Mouse (Mus musculus) megakaryocyte progenitor cell, adult 5-6 weeks (primary cell): Measurements from ENCODE around the gene Phactr3. TPM values are rescaled to one million over a fixed set of nuclear protein-coding genes. Genes with fewer than 3 reads are reported as not detected.

Experiments
- ATAC-seq: replicated peaks from 2 replicates; pipeline ENCODE4 v1.8.0; 2016; ENCODE audit warnings: mild to moderate bottlenecking, moderate TSS enrichment, inconsistent platforms; ENCODE audit not compliant: poor library complexity
- total RNA-seq, 2 experiments: library from RNA; stranded (forward) in 1 of 2; stranded (reverse) in 1 of 2; fragments of 157-497, 149-512 nt in 1 of 2; fragments of 200-1000 nt in 1 of 2; gene quantifications; 2 replicates each; pipeline versions ENCODE4 v1.2.3 to v1.2.4; 2015 to 2017

The Phactr3 gene
- total RNA-seq (2015) (0.05 TPM in 1 of 2 replicates, not detected in the other), total RNA-seq (2017) (not detected in 2 replicates)

- ATAC-seq = no peak
Measured at GRCm38 (mm10) chr2:178118801-178119560, at the start of gene Phactr3. Gene Phactr3 (plus strand): TSS chr2:178118975.

GRCm38 (mm10) chr2:178078166-178078717, 40.5 kb upstream of the Phactr3 start, which contains the start of gene Zfp931:
Gene Zfp931 (minus strand): TSS chr2:178078476.
- ATAC-seq = peak; percentile 55; the same call in 1 of the 2 replicates

GRCm38 (mm10) chr2:178089586-178089985, 29.2 kb upstream of the Phactr3 start:
- no peak for ATAC-seq

- ATAC-seq = peak; percentile 94
Measured at GRCm38 (mm10) chr2:178098021-178098420, 20.8 kb upstream of the Phactr3 start.

GRCm38 (mm10) chr2:178101957-178102356, 16.8 kb upstream of the Phactr3 start:
- peak; percentile 79 for ATAC-seq

GRCm38 (mm10) chr2:178117946-178118345, 829 bp upstream of the Phactr3 start:
- ATAC-seq = peak; percentile 64

- ATAC-seq = no peak
Measured at GRCm38 (mm10) chr2:178119561-178120355, 983 bp downstream of the Phactr3 start.

- no peak for ATAC-seq
Measured at GRCm38 (mm10) chr2:178120356-178120645, 1.5 kb downstream of the Phactr3 start.

- ATAC-seq = no peak
Measured at GRCm38 (mm10) chr2:178120651-178121374, 2.0 kb downstream of the Phactr3 start.

- ATAC-seq = no peak
Measured at GRCm38 (mm10) chr2:178121375-178121688, 2.6 kb downstream of the Phactr3 start.

GRCm38 (mm10) chr2:178121946-178122665, 3.3 kb downstream of the Phactr3 start:
- ATAC-seq = no peak

GRCm38 (mm10) chr2:178123466-178123865, 4.7 kb downstream of the Phactr3 start:
- no peak for ATAC-seq

GRCm38 (mm10) chr2:178125427-178125826, 6.7 kb downstream of the Phactr3 start:
- no peak for ATAC-seq

GRCm38 (mm10) chr2:178126041-178126820, 7.5 kb downstream of the Phactr3 start:
- ATAC-seq = no peak

GRCm38 (mm10) chr2:178128594-178128993, 9.8 kb downstream of the Phactr3 start:
- ATAC-seq = no peak

- no peak for ATAC-seq
Measured at GRCm38 (mm10) chr2:178129161-178129560, 10.4 kb downstream of the Phactr3 start.

GRCm38 (mm10) chr2:178129676-178130075, 10.9 kb downstream of the Phactr3 start:
- no peak for ATAC-seq

GRCm38 (mm10) chr2:178130536-178130935, 11.8 kb downstream of the Phactr3 start:
- ATAC-seq = no peak

GRCm38 (mm10) chr2:178131011-178131410, 12.2 kb downstream of the Phactr3 start:
- no peak for ATAC-seq
